Mouse (Mus musculus): ENCODE measurements around the gene Trim30b.
"Not testable (repeated sequence)": the region's sequence is repeated elsewhere in the genome, so short reads cannot be mapped to it uniquely, and the experiment has no call there.

DNA sequence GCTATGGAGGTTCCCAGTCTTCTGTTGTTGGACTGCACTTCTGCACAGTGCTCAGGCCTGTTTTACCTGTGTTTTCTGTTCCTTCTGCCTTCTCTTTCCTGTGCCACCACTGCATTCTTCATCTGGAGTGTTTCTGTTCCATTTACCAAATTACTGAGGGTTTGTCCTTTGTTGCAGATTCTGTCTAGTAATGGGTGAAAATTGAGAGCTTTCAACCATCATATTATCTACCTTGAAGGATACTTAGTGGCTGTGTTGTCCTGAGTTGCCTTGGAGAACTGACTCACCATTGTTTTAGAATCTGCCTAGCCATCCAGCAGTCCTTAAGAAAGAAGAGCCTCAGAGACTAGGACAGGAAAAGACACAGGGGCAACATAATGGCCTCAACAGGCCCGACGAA, 40.5 kb downstream of the Trim30b start, which contains the start of gene Trim34b:
- TF ChIP-seq EP300, CTCF (IDR thresholded peaks at IDR 0.05; ENCODE audit: low read depth): not testable (repeated sequence)

Data from heart, postnatal 0 days (tissue).